Mouse (Mus musculus) limb, embryonic 11.5 days (tissue): ENCODE results near the gene Cd244a. TPM values are rescaled to one million over a fixed set of nuclear protein-coding genes. Genes with fewer than 3 reads are reported as not detected.

ENCODE experiments used
- ATAC-seq: fragments of 200-750 bp; cut with Nextera tagmentation; 2 replicates; pipeline ENCODE4 v1.8.0; 2017; ENCODE audit warnings: low read depth; ENCODE audit not compliant: insufficient number of reproducible peaks, low FRiP score, low TSS enrichment
- DNase-seq: peaks from one replicate; pipeline ENCODE4 v3.0.0-alpha.2; 2015; ENCODE audit warnings: low spot score
- H3K27ac ChIP-seq: fragments of 300-500 bp; sonication (generic); replicated peaks from 2 replicates; pipeline ENCODE4 v1.5.1; 2014; ENCODE audit warnings: low read depth, mild to moderate bottlenecking, low read length
- H3K27me3 ChIP-seq: fragments of 300-500 bp; sonication (generic); 2 replicates; pipeline ENCODE4 v1.6.1; 2014; ENCODE audit warnings: mild to moderate bottlenecking, low read length, mixed read lengths; ENCODE audit not compliant: control insufficient read depth, insufficient read depth
- H3K36me3 ChIP-seq: fragments of 300-500 bp; sonication (generic); 2 replicates; pipeline ENCODE4 v1.6.1; 2014; ENCODE audit warnings: mild to moderate bottlenecking, low read length, moderate library complexity, mixed read lengths; ENCODE audit not compliant: control insufficient read depth, insufficient read depth
- H3K4me1 ChIP-seq: fragments of 300-500 bp; sonication (generic); 2 replicates; pipeline ENCODE4 v1.6.1; 2014; ENCODE audit warnings: low read length, mixed read lengths; ENCODE audit not compliant: control insufficient read depth, insufficient read depth
- H3K4me2 ChIP-seq: fragments of 300-500 bp; sonication (generic); 2 replicates; pipeline ENCODE4 v1.6.1; 2014; ENCODE audit warnings: low read depth, mild to moderate bottlenecking, moderate library complexity; ENCODE audit not compliant: severe bottlenecking
- H3K4me3 ChIP-seq: fragments of 300-500 bp; sonication (generic); 2 replicates; pipeline ENCODE4 v1.5.1; 2014; ENCODE audit warnings: low read depth, low read length
- H3K9ac ChIP-seq: fragments of 300-500 bp; sonication (generic); 2 replicates; pipeline ENCODE4 v1.6.1; 2014; ENCODE audit warnings: mild to moderate bottlenecking, low read length
- H3K9me3 ChIP-seq: fragments of 300-500 bp; sonication (generic); 2 replicates; pipeline ENCODE4 v1.6.1; 2016; ENCODE audit warnings: low read length; ENCODE audit not compliant: control insufficient read depth
- WGBS: fragments of 180-500 bp; shearing (Covaris S2); extraction: QIAGEN DNeasy Blood & Tissue Kit; methylation state at CpG from one replicate; pipeline ENCODE4 v1.1.7; 2014; 5-methylcytosine and 5-hydroxymethylcytosine counted together
- polyA plus RNA-seq: library from polyadenylated mRNA; unstranded; fragments of >200 nt; fragmentation: Nextera tagmentation; extraction: Ambion mirVana; gene quantifications from 2 replicates; pipeline ENCODE4 v1.2.1, GENCODE M21; 2014

The Cd244a gene
- polyA plus RNA-seq, result not detected in 2 replicates

DNA sequence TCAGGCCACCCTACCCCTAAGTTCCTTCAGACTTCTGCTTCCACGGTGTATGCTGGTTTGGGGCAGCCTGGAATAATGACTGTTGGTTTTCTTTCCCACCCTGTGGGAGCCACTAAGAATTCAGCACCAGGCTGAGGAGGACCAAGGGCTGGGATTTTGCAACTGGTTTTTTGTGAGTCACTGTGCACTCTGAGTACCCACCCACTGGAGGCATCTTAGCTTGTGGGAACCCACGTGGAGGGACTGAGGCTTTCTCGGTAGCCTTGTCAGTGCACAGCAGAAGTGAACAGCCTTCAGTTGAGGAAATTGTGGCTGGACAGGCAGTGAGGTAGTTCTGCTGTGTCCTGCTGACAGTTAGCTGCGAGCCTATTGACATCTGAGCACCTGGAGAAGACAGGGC, at the start of gene Cd244a:
TSS of gene Cd244a (plus strand) at position 296 of the 400 bp plus-strand sequence.
- WGBS, result 81% methylated on average over 4 of the region's 4 CpGs

DNA sequence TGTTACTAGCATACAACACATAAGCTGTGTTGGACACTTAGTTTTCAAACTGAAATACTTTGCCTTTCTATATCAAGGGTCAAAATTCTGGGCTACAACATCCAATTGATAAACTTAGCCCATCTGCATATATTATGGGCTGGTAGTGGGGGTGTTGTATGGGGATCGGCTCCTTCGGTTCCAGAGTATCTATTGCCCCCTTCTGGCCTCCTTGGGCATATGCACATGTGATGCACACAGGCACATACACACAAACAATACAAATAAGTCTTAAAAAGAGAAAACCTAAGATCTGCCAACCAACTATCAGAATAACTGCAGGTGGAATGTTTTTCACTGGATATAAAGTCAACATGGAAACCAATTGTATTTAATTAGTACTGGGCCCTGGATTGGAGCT, 45.8 kb upstream of the Cd244a start:
- H3K4me1 ChIP-seq, result no peaks in the 10 kb centered on the region
- WGBS, result 88% methylated on average over 2 of the region's 2 CpGs
- DNase-seq (no peak), ATAC-seq (no peak)
- no peak overlapping the region for H3K27ac ChIP-seq
- H3K36me3 ChIP-seq, result no peaks in the 10 kb centered on the region
- H3K9me3 ChIP-seq, result no peaks in the 10 kb centered on the region
- no peak overlapping the region for H3K9ac ChIP-seq
- no peaks in the 10 kb centered on the region for H3K27me3 ChIP-seq
- no peak overlapping the region for H3K4me3 ChIP-seq
- no peak overlapping the region for H3K4me2 ChIP-seq

More for the DNA sequence above, at the start of gene Cd244a:
- no peak within 1 kb of the TSS for H3K4me2 ChIP-seq
- no peaks in the 10 kb centered on the region for H3K9me3 ChIP-seq
- H3K27me3 ChIP-seq, result no peaks in the 10 kb centered on the region
- no peak within 1 kb of the TSS for H3K9ac ChIP-seq
- no peak within 1 kb of the TSS for H3K4me3 ChIP-seq
- H3K36me3 ChIP-seq, result no peaks in the 10 kb centered on the region
- no peak for DNase-seq
- H3K4me1 ChIP-seq, result no peaks in the 10 kb centered on the region
- no peak for ATAC-seq
- no peak within 1 kb of the TSS for H3K27ac ChIP-seq

DNA sequence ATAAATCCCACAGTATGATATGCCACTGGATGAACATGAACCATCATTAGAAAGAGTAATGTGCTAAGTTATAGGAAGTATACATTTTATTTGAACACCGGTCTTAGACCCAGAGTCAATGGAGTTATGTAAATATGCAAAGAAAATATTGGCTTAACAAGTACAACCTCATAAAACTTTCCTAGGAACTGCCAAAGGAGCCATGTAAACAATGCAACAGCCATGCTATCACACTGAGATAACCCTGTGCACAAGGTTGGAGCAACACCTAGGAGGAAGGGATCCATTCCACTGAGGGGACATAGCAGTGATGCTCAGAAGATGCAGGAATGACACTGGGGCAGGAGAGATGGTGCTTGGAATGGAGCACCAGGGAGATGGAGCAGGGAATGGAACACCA, 45.2 kb upstream of the Cd244a start:
- H3K27ac ChIP-seq, result no peak overlapping the region
- H3K4me2 ChIP-seq, result no peak overlapping the region
- H3K4me1 ChIP-seq, result no peaks in the 10 kb centered on the region
- no peak overlapping the region for H3K4me3 ChIP-seq
- DNase-seq, result no peak
- ATAC-seq, result no peak
- H3K9ac ChIP-seq, result no peak overlapping the region
- no peaks in the 10 kb centered on the region for H3K27me3 ChIP-seq
- H3K9me3 ChIP-seq, result no peaks in the 10 kb centered on the region
- 94% methylated on average over 1 of the region's 1 CpGs for WGBS
- H3K36me3 ChIP-seq, result no peaks in the 10 kb centered on the region

DNA sequence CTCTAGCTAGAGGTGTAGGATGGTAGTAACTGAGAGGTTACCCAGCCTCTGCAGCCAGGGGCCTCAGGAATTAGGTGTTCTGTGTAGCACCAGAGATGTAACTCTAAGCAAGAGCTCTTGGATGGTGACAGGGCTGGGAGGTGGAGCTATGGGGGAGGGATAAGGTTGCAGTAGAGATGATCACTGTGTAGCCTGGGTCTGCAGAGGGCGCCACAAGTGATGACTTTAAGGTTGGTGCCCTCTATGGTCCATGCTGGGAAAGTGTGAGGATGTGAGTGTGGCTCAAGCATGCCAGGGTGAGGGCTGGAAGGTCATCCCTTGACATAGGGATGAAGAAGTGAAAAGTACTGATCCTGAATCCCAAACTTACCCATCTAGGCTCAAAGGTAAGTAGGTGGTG, 44.0 kb upstream of the Cd244a start:
- ATAC-seq (no peak), DNase-seq (no peak)
- WGBS, result 9% methylated on average over 1 of the region's 1 CpGs
- Histone ChIP-seq H3K27me3 (no peaks in the 10 kb centered on the region), H3K27ac (no peak overlapping the region), H3K36me3 (no peaks in the 10 kb centered on the region), H3K4me2 (no peak overlapping the region), H3K4me1 (no peaks in the 10 kb centered on the region), H3K9ac (no peak overlapping the region), H3K9me3 (no peaks in the 10 kb centered on the region), H3K4me3 (no peak overlapping the region)

DNA sequence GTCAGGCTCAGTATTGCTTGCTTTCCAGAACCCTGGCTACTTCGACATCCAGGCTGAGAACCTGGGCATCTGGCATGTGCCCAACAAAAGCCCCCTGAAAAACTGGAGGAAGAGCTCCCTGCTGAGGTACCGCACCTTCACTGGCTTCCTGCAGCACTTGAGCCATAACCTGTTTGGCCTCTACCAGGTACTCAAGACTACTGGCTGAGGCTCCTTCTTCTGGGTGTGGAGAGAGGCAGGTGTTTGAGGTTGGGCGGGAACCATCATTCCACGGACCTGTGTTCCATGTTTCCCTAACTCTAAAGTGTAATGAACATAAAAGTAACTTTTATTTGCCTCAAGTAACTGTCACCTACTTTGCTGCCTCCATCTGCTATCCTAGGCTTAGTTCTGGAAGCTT, 43.4 kb upstream of the Cd244a start:
- Histone ChIP-seq H3K27me3 (no peaks in the 10 kb centered on the region), H3K4me1 (no peaks in the 10 kb centered on the region), H3K4me2 (no peak overlapping the region), H3K4me3 (no peak overlapping the region), H3K9ac (no peak overlapping the region), H3K27ac (no peak overlapping the region), H3K36me3 (no peaks in the 10 kb centered on the region), H3K9me3 (no peaks in the 10 kb centered on the region)
- WGBS, result 77% methylated on average over 4 of the region's 4 CpGs
- no peak for DNase-seq
- ATAC-seq, result no peak

DNA sequence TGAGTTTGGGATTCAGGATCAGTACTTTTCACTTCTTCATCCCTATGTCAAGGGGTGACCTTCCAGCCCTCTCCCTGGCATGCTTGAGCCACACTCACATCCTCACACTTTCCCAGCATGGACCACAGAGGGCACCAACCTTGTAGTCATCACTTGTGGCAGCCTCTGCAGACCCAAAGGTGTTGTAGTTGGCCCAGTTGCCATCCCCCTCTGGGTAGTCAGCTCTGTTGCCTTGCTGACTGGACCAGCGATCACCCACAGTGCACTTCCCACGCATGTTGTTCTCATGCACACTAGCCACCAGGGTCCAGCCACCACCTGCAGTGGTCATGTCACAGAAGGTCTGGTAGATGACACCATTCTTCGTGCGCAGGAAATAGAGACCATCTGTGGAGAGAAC, 27.6 kb upstream of the Cd244a start:
- Histone ChIP-seq H3K9me3 (no peaks in the 10 kb centered on the region), H3K4me2 (no peak overlapping the region), H3K27ac (no peak overlapping the region), H3K4me1 (no peaks in the 10 kb centered on the region), H3K36me3 (no peaks in the 10 kb centered on the region), H3K4me3 (no peak overlapping the region), H3K27me3 (no peaks in the 10 kb centered on the region), H3K9ac (no peak overlapping the region)
- ATAC-seq (no peak), DNase-seq (no peak)
- WGBS, result 96% methylated on average over 4 of the region's 4 CpGs

DNA sequence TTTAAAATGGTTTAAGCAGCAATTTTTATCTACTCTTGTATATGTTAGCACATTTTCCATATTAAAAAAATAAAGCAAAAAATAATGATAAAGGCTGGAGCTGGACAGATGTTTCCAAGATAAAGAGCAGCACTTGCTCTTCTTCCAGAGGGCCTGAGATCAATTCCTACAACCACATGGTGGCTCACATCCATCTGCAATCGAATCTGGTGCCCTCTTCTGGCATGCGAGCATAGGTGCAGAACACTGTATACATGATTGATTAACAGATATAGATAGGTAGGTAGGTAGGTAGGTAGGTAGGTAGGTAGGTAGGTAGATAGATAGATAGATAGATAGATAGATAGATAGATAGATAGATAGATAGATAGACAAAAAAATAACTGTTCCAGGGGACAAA, 26.2 kb upstream of the Cd244a start:
- 67% methylated on average over 2 of the region's 2 CpGs for WGBS
- Histone ChIP-seq H3K27ac (no peak overlapping the region), H3K9ac (no peak overlapping the region), H3K9me3 (no peaks in the 10 kb centered on the region), H3K4me3 (no peak overlapping the region), H3K27me3 (no peaks in the 10 kb centered on the region), H3K4me1 (no peaks in the 10 kb centered on the region), H3K4me2 (no peak overlapping the region), H3K36me3 (no peaks in the 10 kb centered on the region)
- ATAC-seq (no peak), DNase-seq (no peak)

DNA sequence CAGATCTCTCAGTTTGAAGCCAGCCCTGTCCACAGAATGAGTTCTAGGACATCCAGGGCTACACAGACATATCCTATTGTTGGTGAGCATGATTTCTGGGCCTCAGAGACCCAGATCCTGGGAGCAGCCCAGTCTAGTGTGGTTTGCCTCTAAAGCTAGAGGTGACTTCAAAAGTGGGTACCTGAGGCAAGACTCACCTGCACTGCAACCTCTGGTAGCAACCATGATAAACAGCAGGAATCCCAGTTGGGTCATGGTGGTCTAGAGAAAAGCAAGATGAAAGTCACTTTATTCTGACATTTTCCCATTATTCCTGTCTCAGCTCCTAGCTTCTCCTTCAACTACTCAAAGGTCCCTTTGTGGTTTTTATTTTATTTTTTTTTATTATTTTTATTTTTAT, 24.4 kb upstream of the Cd244a start:
- Histone ChIP-seq H3K4me3 (no peak overlapping the region), H3K9ac (no peak overlapping the region), H3K9me3 (no peaks in the 10 kb centered on the region), H3K27ac (no peak overlapping the region), H3K4me1 (no peaks in the 10 kb centered on the region), H3K27me3 (no peaks in the 10 kb centered on the region), H3K4me2 (no peak overlapping the region), H3K36me3 (no peaks in the 10 kb centered on the region)
- DNase-seq, result no peak
- no peak for ATAC-seq

DNA sequence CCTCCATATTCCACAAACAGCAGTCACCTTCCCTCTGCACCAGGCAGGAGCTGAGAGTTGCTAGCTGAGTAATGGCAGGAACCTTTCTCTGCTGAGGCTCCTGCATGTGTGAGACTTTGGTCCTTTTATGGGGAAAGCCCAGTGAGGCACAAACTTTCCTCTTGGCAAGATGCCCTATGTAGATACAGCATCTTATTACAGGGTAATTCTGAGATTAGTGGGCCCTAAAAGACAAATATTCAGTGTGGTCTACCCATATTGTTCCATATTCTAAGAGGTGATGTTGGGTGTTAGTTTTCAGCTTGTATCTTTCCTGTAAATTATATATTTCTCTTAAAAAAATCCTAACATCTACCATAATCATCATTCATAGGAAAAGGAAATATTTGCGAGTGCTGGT, 23.8 kb upstream of the Cd244a start, which contains the start of gene Itln1:
TSS of gene Itln1 (minus strand) at position 101 of the 400 bp plus-strand sequence.
- no peak within 1 kb of the TSS for H3K4me2 ChIP-seq
- H3K27me3 ChIP-seq, result no peaks in the 10 kb centered on the region
- ATAC-seq (no peak), DNase-seq (no peak)
- H3K4me3 ChIP-seq, result no peak within 1 kb of the TSS
- H3K9me3 ChIP-seq, result no peaks in the 10 kb centered on the region
- no peaks in the 10 kb centered on the region for H3K36me3 ChIP-seq
- H3K27ac ChIP-seq, result no peak within 1 kb of the TSS
- 89% methylated on average over 1 of the region's 1 CpGs for WGBS
- no peaks in the 10 kb centered on the region for H3K4me1 ChIP-seq
- no peak within 1 kb of the TSS for H3K9ac ChIP-seq
